Mouse (Mus musculus) neural tube, embryonic 15.5 days (tissue): ENCODE measurements at regions not wholly inside any gene's neighbourhood (a gene's known extent, or its start where the extent isn't known, plus 50 kb on each side); places are given as distances from the start of the nearest gene placed in this dataset.
"Not testable (repeated sequence)": the region's sequence is repeated elsewhere in the genome, so short reads cannot be mapped to it uniquely, and the experiment has no call there.

ENCODE experiments used
- ATAC-seq: fragments of 200-750 bp; cut with Nextera tagmentation; 2 replicates; pipeline ENCODE4 v1.8.0; 2017; ENCODE audit warnings: mild to moderate bottlenecking, moderate TSS enrichment, moderate library complexity; ENCODE audit not compliant: low FRiP score
- H3K27ac ChIP-seq: fragments of 300-500 bp; sonication (generic); replicated peaks from 2 replicates; pipeline ENCODE4 v1.5.1; 2015; ENCODE audit warnings: mild to moderate bottlenecking, inconsistent platforms
- H3K27me3 ChIP-seq: fragments of 300-500 bp; sonication (generic); replicated peaks from 2 replicates; pipeline ENCODE4 v1.6.1; 2015; ENCODE audit warnings: inconsistent platforms
- H3K36me3 ChIP-seq: fragments of 300-500 bp; sonication (generic); 2 replicates; pipeline ENCODE4 v1.6.1; 2015; ENCODE audit warnings: inconsistent platforms
- H3K4me1 ChIP-seq: fragments of 300-500 bp; sonication (generic); 2 replicates; pipeline ENCODE4 v1.6.1; 2015; ENCODE audit warnings: inconsistent platforms
- H3K4me2 ChIP-seq: fragments of 300-500 bp; sonication (generic); 2 replicates; pipeline ENCODE4 v1.6.1; 2015; ENCODE audit warnings: inconsistent platforms, mild to moderate bottlenecking, moderate library complexity
- H3K4me3 ChIP-seq: fragments of 300-500 bp; sonication (generic); replicated peaks from 2 replicates; pipeline ENCODE4 v1.5.1; 2015; ENCODE audit warnings: mild to moderate bottlenecking, inconsistent platforms
- H3K9ac ChIP-seq: fragments of 300-500 bp; sonication (generic); replicated peaks from 2 replicates; pipeline ENCODE4 v1.6.1; 2015; ENCODE audit warnings: mild to moderate bottlenecking, inconsistent platforms
- H3K9me3 ChIP-seq: fragments of 300-500 bp; sonication (generic); replicated peaks from 2 replicates; pipeline ENCODE4 v1.6.1; 2016; ENCODE audit warnings: inconsistent platforms
- WGBS: fragments of 180-500 bp; shearing (Covaris S2); methylation state at CpG from one replicate; pipeline ENCODE4 v1.1.7; 2015; ENCODE audit warnings: mixed read lengths; 5-methylcytosine and 5-hydroxymethylcytosine counted together

DNA sequence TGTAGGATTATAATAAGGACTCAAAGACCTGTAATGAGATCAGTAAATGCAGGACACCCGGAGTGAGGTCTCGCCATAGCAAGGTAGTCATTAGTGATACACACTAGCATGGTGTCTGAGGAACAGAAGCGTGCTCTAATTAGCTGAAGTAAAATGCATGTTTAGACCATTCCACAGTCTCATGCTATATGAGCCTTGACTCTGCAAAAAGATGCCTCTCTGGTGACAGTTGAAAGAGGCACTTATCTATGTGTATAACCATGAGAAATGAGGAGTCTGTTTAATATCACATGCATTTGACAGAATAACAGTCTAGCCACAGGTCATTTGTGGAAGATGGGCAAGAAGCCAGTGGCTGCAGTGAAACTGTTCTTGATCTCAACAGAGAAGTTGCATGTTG is 232.1 kb upstream of the Pex5l start:
- 78% methylated on average over 3 of the region's 3 CpGs for WGBS
- no peak for ATAC-seq
- Histone ChIP-seq H3K4me3 (no peak overlapping the region), H3K27ac (no peak overlapping the region), H3K9me3 (no peaks in the 10 kb centered on the region), H3K27me3 (no peaks in the 10 kb centered on the region), H3K4me2 (no peak overlapping the region), H3K36me3 (no peaks in the 10 kb centered on the region), H3K4me1 (no peaks in the 10 kb centered on the region), H3K9ac (no peak overlapping the region)

DNA sequence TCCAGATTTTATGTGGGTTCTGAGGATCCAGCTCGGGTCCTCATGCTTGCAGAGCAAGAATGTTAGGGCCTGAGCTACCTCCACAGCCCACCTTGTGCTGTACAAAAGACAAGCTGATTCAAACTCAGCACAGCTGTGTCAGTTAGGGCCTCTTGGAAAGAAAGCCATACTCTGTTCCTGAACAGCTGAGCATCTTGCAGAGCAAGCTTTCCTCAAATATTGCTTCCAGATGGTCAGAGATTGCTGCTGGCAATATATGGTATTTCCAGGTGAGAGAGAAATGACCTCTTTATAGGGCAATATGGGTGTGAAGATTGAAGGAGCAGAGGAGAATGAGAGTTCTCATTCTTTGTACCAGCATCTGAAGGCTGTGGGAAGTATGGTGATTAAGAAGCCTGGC is 229.8 kb upstream of the Pex5l start:
- no peak overlapping the region for H3K4me2 ChIP-seq
- H3K36me3 ChIP-seq, result no peaks in the 10 kb centered on the region
- no peak overlapping the region for H3K27ac ChIP-seq
- H3K27me3 ChIP-seq, result no peaks in the 10 kb centered on the region
- no peak overlapping the region for H3K4me3 ChIP-seq
- no peak overlapping the region for H3K9ac ChIP-seq
- no peaks in the 10 kb centered on the region for H3K4me1 ChIP-seq
- no peaks in the 10 kb centered on the region for H3K9me3 ChIP-seq
- 67% methylated on average over 1 of the region's 1 CpGs for WGBS
- ATAC-seq, result no peak

DNA sequence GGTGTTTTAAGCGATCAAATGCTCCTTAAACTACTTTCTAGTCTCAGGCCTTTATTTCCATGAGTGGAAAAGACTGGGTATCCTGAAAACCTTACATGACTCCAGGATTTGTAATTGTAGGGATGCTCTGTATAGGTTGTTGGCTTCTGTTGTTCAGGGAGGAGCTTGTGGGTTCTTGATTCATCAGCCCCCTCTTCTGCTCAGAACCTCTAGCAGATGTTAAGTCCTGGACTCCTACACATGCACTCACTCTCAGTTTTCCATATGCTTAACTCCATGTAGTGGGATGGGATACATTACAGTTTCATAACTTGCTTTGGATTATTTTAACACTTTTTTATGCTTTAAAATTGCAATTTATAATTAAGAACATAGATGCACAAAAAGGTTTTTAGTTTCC is 220.5 kb upstream of the Pex5l start:
- no peak overlapping the region for H3K4me3 ChIP-seq
- ATAC-seq, result no peak
- no peak overlapping the region for H3K9ac ChIP-seq
- no peak overlapping the region for H3K27ac ChIP-seq
- H3K27me3 ChIP-seq, result no peaks in the 10 kb centered on the region
- no peak overlapping the region for H3K4me2 ChIP-seq
- no peaks in the 10 kb centered on the region for H3K36me3 ChIP-seq
- H3K4me1 ChIP-seq, result no peaks in the 10 kb centered on the region
- H3K9me3 ChIP-seq, result no peaks in the 10 kb centered on the region
- WGBS, result 98% methylated on average over 1 of the region's 1 CpGs

DNA sequence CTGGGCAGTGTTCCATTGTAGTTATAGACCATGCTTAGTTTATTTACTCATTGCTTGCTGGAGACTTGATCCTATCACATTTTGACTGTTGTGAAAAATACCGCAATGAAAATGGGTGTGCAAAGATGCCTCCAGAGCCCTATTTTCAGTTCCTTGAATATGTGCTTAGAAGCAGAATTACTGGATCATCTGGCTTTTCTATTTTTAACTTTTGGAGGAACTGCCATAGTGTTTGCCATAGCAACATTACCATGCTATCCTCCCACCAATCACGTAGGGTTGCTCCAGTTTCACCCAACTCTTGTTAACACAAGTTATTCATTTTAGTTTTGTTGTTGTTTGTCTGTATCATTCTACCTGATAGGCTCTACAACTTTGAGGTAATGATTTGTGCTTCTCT is 217.0 kb upstream of the Pex5l start:
- no peak for ATAC-seq
- WGBS, result 93% methylated on average over 2 of the region's 2 CpGs
- Histone ChIP-seq H3K27me3 (no peaks in the 10 kb centered on the region), H3K9ac (no peak overlapping the region), H3K4me2 (no peak overlapping the region), H3K9me3 (no peaks in the 10 kb centered on the region), H3K4me1 (no peaks in the 10 kb centered on the region), H3K4me3 (no peak overlapping the region), H3K36me3 (no peaks in the 10 kb centered on the region), H3K27ac (no peak overlapping the region)

DNA sequence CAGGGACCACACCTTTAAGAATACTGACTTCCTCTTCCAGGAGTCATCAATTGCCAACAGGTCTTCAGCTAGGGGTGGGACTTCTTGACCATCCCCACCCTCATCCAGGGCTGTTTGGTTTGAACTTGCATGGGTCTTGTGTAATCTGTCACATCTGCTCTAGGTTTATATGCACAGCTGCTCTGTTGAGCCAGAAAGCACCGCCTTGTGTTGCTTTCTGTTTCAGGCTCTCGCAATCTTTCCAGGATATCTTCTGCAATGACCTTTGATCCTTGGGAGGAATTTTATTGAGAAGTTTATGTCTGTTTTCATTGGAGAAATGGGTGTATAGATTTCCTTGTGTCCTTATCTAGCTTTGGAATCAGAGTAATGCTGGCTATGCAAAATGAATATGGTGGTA is 210.8 kb upstream of the Pex5l start:
- 92% methylated on average over 2 of the region's 2 CpGs for WGBS

DNA sequence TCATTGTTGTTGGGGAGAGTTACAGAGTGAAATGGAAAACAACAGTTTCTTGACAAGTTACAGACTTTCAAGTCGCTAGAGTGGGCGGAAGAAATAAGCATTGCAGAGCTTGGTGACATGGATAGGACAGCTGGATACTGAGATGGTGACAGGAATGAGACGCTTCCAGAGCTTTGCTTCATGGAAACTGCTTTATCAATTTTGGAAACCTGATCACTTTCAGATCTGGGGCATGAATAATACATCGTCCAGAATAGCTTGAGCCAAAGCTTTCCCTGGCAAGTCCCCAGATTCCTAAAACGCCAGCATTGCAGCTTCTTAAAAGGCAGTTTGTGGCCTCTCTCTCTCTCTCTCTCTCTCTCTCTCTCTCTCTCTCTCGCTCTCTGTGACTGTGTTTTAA is 207.9 kb upstream of the Pex5l start:
- no peak overlapping the region for H3K4me3 ChIP-seq
- no peaks in the 10 kb centered on the region for H3K9me3 ChIP-seq
- no peak for ATAC-seq
- no peak overlapping the region for H3K27ac ChIP-seq
- H3K9ac ChIP-seq, result no peak overlapping the region
- H3K4me2 ChIP-seq, result no peak overlapping the region
- H3K27me3 ChIP-seq, result no peaks in the 10 kb centered on the region
- WGBS, result 75% methylated on average over 6 of the region's 6 CpGs
- no peaks in the 10 kb centered on the region for H3K4me1 ChIP-seq
- H3K36me3 ChIP-seq, result no peaks in the 10 kb centered on the region

More for the DNA sequence above, 210.8 kb upstream of the Pex5l start:
- no peak overlapping the region for H3K4me3 ChIP-seq
- ATAC-seq, result no peak
- no peaks in the 10 kb centered on the region for H3K27me3 ChIP-seq
- H3K27ac ChIP-seq, result no peak overlapping the region
- H3K4me2 ChIP-seq, result no peak overlapping the region
- no peaks in the 10 kb centered on the region for H3K9me3 ChIP-seq
- H3K9ac ChIP-seq, result no peak overlapping the region
- no peaks in the 10 kb centered on the region for H3K36me3 ChIP-seq
- H3K4me1 ChIP-seq, result no peaks in the 10 kb centered on the region

DNA sequence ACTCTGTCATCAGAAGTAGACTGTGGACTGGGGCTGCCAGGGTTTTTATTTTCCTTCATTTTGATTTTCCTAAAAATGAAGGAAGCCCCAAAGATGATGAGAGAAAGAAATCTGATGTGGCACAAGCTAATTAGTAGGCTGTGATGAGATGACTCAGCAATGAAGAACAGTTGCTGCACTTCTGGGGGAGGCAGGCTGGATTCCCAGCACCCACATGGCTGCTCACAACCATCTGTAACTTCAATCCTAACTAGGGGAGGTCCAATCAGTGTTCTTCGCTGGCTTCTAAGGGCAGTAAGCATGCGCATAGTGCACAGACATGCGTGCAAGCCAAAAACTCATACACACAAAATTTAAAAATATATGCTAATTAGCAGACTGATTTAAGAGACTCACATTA is 191.0 kb upstream of the Pex5l start:
- Histone ChIP-seq H3K36me3 (no peaks in the 10 kb centered on the region), H3K27me3 (no peaks in the 10 kb centered on the region), H3K9me3 (no peaks in the 10 kb centered on the region), H3K9ac (no peak overlapping the region), H3K4me2 (no peak overlapping the region), H3K27ac (no peak overlapping the region), H3K4me1 (no peaks in the 10 kb centered on the region), H3K4me3 (no peak overlapping the region)
- WGBS, result 100% methylated on average over 3 of the region's 3 CpGs
- ATAC-seq, result no peak

DNA sequence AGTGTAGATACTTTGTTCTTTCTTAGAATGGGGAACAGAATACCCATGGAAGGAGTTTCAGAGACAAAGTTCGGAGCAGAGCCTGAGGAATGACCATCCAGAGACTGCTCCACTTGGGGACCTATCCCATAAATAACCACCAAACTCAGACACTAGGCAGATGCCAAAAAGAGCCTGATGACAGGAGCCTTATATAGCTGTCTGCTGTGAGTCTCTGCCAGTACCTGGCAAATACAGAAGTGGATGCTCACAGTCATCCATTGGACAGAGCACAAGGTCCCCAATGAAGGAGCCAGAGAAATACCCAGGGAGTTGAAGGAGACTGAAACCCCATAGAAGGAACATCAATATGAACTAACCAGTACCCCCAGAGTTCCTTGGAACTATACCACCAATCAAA is 174.6 kb upstream of the Pex5l start:
- 79% methylated on average over 1 of the region's 1 CpGs for WGBS
- not testable (repeated sequence) for H3K36me3 ChIP-seq, H3K4me2 ChIP-seq, H3K9me3 ChIP-seq, H3K4me3 ChIP-seq, H3K4me1 ChIP-seq, H3K27me3 ChIP-seq, H3K9ac ChIP-seq, ATAC-seq, H3K27ac ChIP-seq

DNA sequence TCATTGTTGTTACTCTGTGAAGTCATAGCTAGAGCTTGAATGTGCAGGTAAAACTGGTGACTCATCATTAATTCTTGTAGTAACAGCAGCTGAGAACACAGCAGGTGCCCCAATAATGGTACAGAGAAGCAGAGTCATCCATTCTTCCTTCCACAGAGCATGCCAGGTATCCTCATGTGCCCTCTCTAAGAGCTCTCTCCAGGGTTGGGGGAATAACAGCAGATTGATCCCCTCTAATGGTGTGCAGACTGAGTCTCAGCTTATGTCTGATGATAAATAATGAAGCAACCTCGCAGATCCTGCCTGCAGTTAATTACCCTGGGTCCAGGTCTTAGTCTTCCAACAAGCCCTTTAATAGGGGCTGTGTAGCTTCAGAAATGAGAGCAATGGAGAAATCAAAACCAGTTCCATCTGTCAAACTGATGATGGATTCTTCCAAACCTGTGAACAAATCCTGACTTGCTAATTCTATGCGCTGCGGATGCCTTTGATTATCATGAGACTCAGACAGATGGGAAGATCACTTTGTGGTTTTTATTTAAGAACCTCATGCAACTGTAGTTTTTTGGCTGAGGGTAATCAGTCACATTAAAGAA is 169.3 kb upstream of the Pex5l start:
- no peak overlapping the region for H3K4me2 ChIP-seq
- H3K4me3 ChIP-seq, result no peak overlapping the region
- H3K27me3 ChIP-seq, result no peaks in the 10 kb centered on the region
- ATAC-seq, result no peak
- no peaks in the 10 kb centered on the region for H3K4me1 ChIP-seq
- 82% methylated on average over 3 of the region's 3 CpGs for WGBS
- no peak overlapping the region for H3K9ac ChIP-seq
- no peaks in the 10 kb centered on the region for H3K36me3 ChIP-seq
- H3K9me3 ChIP-seq, result no peaks in the 10 kb centered on the region
- H3K27ac ChIP-seq, result no peak overlapping the region

DNA sequence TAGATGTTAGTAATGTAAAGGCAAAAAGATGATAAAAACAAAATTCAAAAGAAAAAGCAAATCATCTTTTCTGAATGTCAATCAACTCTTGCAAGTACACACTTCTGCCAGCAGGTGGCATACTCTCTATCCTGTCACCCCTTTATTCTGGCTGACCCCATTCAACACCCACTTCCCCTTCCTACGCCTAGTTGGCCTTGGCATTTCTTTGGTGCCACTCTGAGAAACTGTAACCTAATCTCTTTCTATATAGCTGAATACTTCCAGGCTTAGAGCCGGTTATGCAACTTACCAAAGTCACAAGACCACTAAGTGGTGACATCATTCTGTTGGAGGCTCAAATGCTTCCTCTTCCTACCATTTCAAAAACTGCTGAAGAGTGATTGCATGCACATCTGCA is 165.2 kb upstream of the Pex5l start:
- no peaks in the 10 kb centered on the region for H3K9me3 ChIP-seq
- H3K4me1 ChIP-seq, result no peaks in the 10 kb centered on the region
- H3K4me2 ChIP-seq, result no peak overlapping the region
- no peak overlapping the region for H3K27ac ChIP-seq
- H3K9ac ChIP-seq, result no peak overlapping the region
- no peak for ATAC-seq
- WGBS, result 49% methylated on average over 2 of the region's 2 CpGs
- H3K27me3 ChIP-seq, result no peaks in the 10 kb centered on the region
- no peaks in the 10 kb centered on the region for H3K36me3 ChIP-seq
- no peak overlapping the region for H3K4me3 ChIP-seq

DNA sequence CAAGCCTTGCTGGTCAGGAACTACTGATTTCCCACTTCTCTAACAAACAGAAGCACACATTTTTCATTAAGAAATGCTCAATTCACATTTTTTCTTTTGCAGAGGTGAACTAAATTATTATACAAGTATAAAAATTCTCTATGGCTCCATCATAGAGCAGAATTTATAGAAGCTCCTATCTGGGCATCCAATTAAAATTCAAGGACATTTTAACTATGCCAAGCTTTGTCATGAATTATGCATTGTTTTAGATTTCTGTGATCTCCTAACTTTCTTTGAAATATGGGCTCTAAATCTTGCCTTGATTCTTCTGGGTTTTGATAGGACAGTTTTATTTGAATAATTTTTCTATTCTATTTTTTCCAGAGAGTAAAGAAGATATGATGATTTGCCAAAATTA is 163.1 kb upstream of the Pex5l start:
- Histone ChIP-seq H3K9me3 (no peaks in the 10 kb centered on the region), H3K4me2 (no peak overlapping the region), H3K27me3 (no peaks in the 10 kb centered on the region), H3K9ac (no peak overlapping the region), H3K4me3 (no peak overlapping the region), H3K4me1 (no peaks in the 10 kb centered on the region), H3K27ac (no peak overlapping the region), H3K36me3 (no peaks in the 10 kb centered on the region)
- ATAC-seq, result no peak

DNA sequence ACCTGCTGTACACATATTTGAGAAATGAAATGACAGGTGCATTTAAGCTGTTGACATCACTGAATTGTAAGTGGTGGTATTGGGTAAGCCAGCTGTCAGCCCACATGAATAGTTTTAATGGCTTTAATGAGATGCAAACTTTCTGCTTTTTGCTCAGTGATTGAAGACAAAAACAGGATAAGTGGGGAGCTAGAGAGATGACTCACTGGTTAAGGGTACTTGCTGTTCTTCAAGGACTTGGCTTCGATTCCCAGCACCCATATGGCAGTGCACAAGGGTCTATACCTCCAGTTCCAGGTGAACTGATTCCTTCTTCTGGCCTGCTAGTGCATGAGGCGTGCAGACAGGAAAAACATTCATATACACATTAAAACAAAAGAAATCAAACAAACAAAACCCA is 162.7 kb upstream of the Pex5l start:
- ATAC-seq, result no peak
- 73% methylated on average over 2 of the region's 2 CpGs for WGBS
- no peaks in the 10 kb centered on the region for H3K36me3 ChIP-seq
- no peaks in the 10 kb centered on the region for H3K27me3 ChIP-seq
- no peak overlapping the region for H3K27ac ChIP-seq
- H3K4me3 ChIP-seq, result no peak overlapping the region
- H3K9ac ChIP-seq, result no peak overlapping the region
- H3K4me1 ChIP-seq, result no peaks in the 10 kb centered on the region
- H3K9me3 ChIP-seq, result no peaks in the 10 kb centered on the region
- H3K4me2 ChIP-seq, result no peak overlapping the region

DNA sequence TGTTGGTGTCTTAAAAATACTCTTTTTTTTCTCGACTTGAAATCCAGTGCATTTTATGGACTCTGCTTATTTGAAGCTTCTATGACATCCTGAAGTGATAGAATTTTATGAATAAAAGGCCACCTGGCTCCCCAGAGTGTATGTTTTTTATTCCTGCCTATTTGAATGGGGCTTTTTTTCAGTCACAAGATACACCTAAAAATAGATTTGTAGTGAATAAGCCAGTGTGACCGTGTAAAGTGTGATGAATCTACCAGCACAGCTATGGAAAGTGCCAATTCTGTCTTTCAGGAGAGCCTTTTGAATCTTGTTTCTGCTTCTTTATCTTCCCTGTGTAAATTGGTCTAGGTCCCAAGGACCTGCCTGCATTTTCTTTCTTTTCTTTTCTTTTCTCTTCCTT is 119.8 kb upstream of the Pex5l start:
- H3K27me3 ChIP-seq, result no peaks in the 10 kb centered on the region
- no peak overlapping the region for H3K9ac ChIP-seq
- no peaks in the 10 kb centered on the region for H3K4me1 ChIP-seq
- no peak overlapping the region for H3K4me3 ChIP-seq
- H3K9me3 ChIP-seq, result no peaks in the 10 kb centered on the region
- ATAC-seq, result no peak
- H3K36me3 ChIP-seq, result no peaks in the 10 kb centered on the region
- H3K4me2 ChIP-seq, result no peak overlapping the region
- WGBS, result 64% methylated on average over 2 of the region's 2 CpGs
- no peak overlapping the region for H3K27ac ChIP-seq
